Mouse (Mus musculus): ENCODE measurements around the gene Tbc1d2b. TPM values are rescaled to one million over a fixed set of nuclear protein-coding genes. Genes with fewer than 3 reads are reported as not detected.

Gene Tbc1d2b
- total and polyA plus RNA-seq, 3 experiments, result 22.7 to 40.4 (median 23.0) TPM

GRCm38 (mm10) chr9:90204396-90204915 lies 66.1 kb downstream of the Tbc1d2b start:
- peak; percentile 66 for DNase-seq

- DNase-seq, result no peak
Measured at GRCm38 (mm10) chr9:90203233-90203632, 67.4 kb downstream of the Tbc1d2b start.

- DNase-seq, result peak; percentile 31
Measured at GRCm38 (mm10) chr9:90201541-90201940, 69.1 kb downstream of the Tbc1d2b start.

GRCm38 (mm10) chr9:90201096-90201495 lies 69.5 kb downstream of the Tbc1d2b start:
- peak; percentile 48 for DNase-seq

- DNase-seq, result no peak
Measured at GRCm38 (mm10) chr9:90200501-90200900, 70.1 kb downstream of the Tbc1d2b start.

GRCm38 (mm10) chr9:90199611-90200010 lies 71.0 kb downstream of the Tbc1d2b start:
- no peak for DNase-seq

GRCm38 (mm10) chr9:90198531-90199449 lies 71.8 kb downstream of the Tbc1d2b start:
- DNase-seq, result peak; percentile 85

- DNase-seq, result no peak
Measured at GRCm38 (mm10) chr9:90197866-90198383, 72.7 kb downstream of the Tbc1d2b start.

- DNase-seq, result peak; percentile 72
Measured at GRCm38 (mm10) chr9:90197116-90197665, 73.4 kb downstream of the Tbc1d2b start.

- no peak for DNase-seq
Measured at GRCm38 (mm10) chr9:90196262-90196661, 74.3 kb downstream of the Tbc1d2b start.

- DNase-seq, result no peak
Measured at GRCm38 (mm10) chr9:90195000-90195399, 75.6 kb downstream of the Tbc1d2b start.

- DNase-seq, result no peak
Measured at GRCm38 (mm10) chr9:90189391-90189790, 81.2 kb downstream of the Tbc1d2b start.

- DNase-seq, result no peak
Measured at GRCm38 (mm10) chr9:90188893-90189292, 81.7 kb downstream of the Tbc1d2b start.

GRCm38 (mm10) chr9:90185356-90185910 lies 85.2 kb downstream of the Tbc1d2b start:
- no peak for DNase-seq

GRCm38 (mm10) chr9:90184116-90184515 lies 86.5 kb downstream of the Tbc1d2b start:
- DNase-seq, result peak; percentile 85

- DNase-seq, result no peak
Measured at GRCm38 (mm10) chr9:90183550-90183949, 87.1 kb downstream of the Tbc1d2b start.

GRCm38 (mm10) chr9:90182636-90183421 lies 87.8 kb downstream of the Tbc1d2b start:
- no peak for DNase-seq

- no peak for DNase-seq
Measured at GRCm38 (mm10) chr9:90181656-90182388, 88.8 kb downstream of the Tbc1d2b start.

GRCm38 (mm10) chr9:90179409-90179808 lies 91.2 kb downstream of the Tbc1d2b start:
- DNase-seq, result no peak

GRCm38 (mm10) chr9:90173330-90173729 lies 97.3 kb downstream of the Tbc1d2b start:
- no peak for DNase-seq

All from adrenal gland, adult 2 months (tissue).